Mouse (Mus musculus) leukemia stem cell, adult 10-12 weeks (primary cell): ENCODE results near the gene Prmt8. TPM values are rescaled to one million over a fixed set of nuclear protein-coding genes. Genes with fewer than 3 reads are reported as not detected.

ENCODE experiments used
- polyA plus RNA-seq: library from polyadenylated mRNA; stranded (reverse); fragments of >175 nt; gene quantifications from 2 replicates; pipeline ENCODE4 v1.2.3, GENCODE M21; 2012; ENCODE audit warnings: low replicate concordance

The Prmt8 gene
- not detected in 2 replicates for polyA plus RNA-seq

GRCm38 (mm10) chr6:127769275-127770156 is at the start of gene Prmt8:
Prmt8 (minus strand) TSS chr6:127769472.

Other genes starting within 250 kb of the Prmt8 start
- gene Cracr2a, start 208.1 kb downstream of the Prmt8 start, polyA plus RNA-seq = 0.12 and 0.93 TPM in 2 replicates
- gene Tspan11, start 118.1 kb upstream of the Prmt8 start, polyA plus RNA-seq = not detected in 2 replicates